Mouse (Mus musculus) embryonic fibroblast, embryonic 13.5 days (primary cell): Measurements from ENCODE around the gene Tango6. TPM values are rescaled to one million over a fixed set of nuclear protein-coding genes. Genes with fewer than 3 reads are reported as not detected.

Experiments used
- H3K27ac ChIP-seq: 2 replicates; pipeline ENCODE4 v1.5.1; 2012; ENCODE audit warnings: low read length, control low read depth, inconsistent platforms; ENCODE audit not compliant: insufficient read depth
- H3K4me1 ChIP-seq: 2 replicates; pipeline ENCODE4 v1.6.1; 2011; ENCODE audit warnings: low read length; ENCODE audit not compliant: control insufficient read depth, insufficient read depth
- H3K4me3 ChIP-seq: 2 replicates; pipeline ENCODE4 v1.5.1; 2011; ENCODE audit warnings: mild to moderate bottlenecking, control low read depth, low read length; ENCODE audit not compliant: insufficient read depth
- CTCF ChIP-seq: IDR thresholded peaks from 2 replicates; pipeline ENCODE4 v1.5.1; 2011; ENCODE audit warnings: mild to moderate bottlenecking, control low read depth, low read length, moderate library complexity, borderline replicate concordance; ENCODE audit not compliant: insufficient read depth
- POLR2A ChIP-seq: IDR thresholded peaks from 2 replicates; pipeline ENCODE4 v1.6.1; 2011; ENCODE audit warnings: low read depth, mild to moderate bottlenecking, control low read depth, low read length, moderate library complexity
- polyA plus RNA-seq: library from polyadenylated mRNA; stranded (reverse); fragments of >200 nt; gene quantifications from 2 replicates; pipeline ENCODE4 v1.2.4, GENCODE M21; 2011; ENCODE audit warnings: low read depth; ENCODE audit not compliant: missing spikeins, insufficient read length

Tango6 gene
- polyA plus RNA-seq, 1 experiment, result 7.2 TPM

GRCm38 (mm10) chr8:106646153-106646552, 36.7 kb upstream of the Tango6 start:
- H3K27ac ChIP-seq, result no peak overlapping the region
- H3K4me3 ChIP-seq, result no peak overlapping the region
- TF ChIP-seq CTCF (no peak), POLR2A (no peak)
- H3K4me1 ChIP-seq, result no peaks in the 10 kb centered on the region

DNA sequence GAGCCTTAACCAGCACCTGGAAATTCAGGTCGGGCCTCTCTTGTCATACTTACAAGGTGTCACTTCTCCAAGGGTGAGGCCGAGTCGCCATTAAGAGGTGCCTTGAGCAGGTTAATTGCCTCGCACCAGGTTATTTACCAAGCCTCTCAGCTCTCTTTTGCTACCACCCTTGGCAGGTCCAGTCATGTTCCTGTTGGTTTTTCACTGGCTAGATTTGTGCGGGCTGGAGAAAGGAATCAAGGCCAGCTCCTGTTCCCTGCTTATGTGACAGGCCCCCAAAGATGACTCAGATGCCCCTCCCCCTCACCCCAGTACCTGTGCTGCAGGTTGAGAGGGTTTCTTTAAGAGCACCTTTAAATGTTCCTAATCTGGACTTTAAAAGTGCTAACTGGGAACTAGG, 36.1 kb upstream of the Tango6 start:
- H3K4me3 ChIP-seq, result no peak overlapping the region
- H3K4me1 ChIP-seq, result no peaks in the 10 kb centered on the region
- H3K27ac ChIP-seq, result no peak overlapping the region
- no peak for TF ChIP-seq CTCF
- TF ChIP-seq POLR2A, result no peak

DNA sequence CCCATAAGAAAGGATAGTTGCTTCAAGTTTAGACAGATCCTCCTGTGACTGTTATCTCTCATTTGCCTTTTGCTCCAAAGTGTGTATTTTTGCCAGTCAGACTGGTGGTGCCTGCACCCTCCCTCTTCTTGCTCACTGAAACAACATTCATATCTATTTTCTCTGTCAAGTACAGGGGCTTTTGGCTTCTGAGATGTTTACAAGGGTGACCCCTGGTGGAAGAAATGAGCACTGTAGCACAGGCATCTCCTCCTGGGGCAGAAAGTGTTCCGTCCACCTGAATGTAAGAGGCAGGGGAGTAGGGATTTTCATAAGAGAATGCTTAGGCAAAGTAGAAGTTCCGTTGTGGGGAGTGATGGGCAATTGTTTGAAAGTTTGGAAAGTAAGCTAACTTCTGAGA, 35.5 kb upstream of the Tango6 start:
- Histone ChIP-seq H3K4me1 (no peaks in the 10 kb centered on the region), H3K4me3 (no peak overlapping the region), H3K27ac (no peak overlapping the region)
- TF ChIP-seq CTCF (peak; percentile 30; the same call in 1 of the 2 replicates), POLR2A (no peak)

DNA sequence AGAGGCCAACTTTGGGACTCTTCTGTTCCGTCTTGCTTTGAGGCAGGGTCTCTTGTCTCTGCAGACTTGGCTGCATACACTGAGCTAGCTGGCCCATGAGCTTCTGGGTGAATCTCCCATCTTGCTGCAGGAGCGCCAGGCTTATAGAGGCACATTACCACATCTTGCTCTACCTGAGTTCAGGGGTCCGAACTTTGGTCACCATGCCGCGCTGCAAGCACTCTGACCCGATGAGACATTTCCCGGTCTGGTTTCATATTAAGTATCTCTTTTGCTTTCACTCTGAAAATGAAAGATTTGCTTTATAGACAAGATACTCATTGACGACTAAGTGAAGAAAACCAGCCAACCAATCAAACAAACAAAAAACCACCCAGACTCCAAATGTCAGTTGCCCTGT, 34.4 kb upstream of the Tango6 start:
- TF ChIP-seq POLR2A (no peak), CTCF (no peak)
- no peaks in the 10 kb centered on the region for H3K4me1 ChIP-seq
- H3K27ac ChIP-seq, result no peak overlapping the region
- no peak overlapping the region for H3K4me3 ChIP-seq

DNA sequence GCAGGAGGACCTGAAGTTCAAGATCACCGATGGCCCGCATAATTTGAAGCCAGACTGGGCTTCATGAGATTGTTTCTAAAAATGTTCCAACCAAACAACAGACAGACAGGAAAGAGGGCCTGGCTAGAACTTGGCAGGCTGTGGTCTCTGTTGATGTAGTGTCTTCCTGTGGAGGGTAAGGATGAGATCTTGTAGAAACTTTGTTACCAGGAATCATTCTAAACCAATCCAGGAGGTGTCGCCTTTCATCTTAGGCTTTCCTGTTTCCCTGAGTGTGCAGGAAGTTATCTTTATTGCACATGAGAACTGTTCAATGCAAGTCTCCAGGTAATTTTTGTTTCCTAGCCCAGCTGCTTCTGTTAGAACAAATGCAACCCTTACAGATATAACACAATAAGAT, 30.9 kb upstream of the Tango6 start:
- H3K4me3 ChIP-seq, result no peak overlapping the region
- no peak overlapping the region for H3K27ac ChIP-seq
- no peaks in the 10 kb centered on the region; the same call in 1 of the 2 replicates for H3K4me1 ChIP-seq
- no peak for TF ChIP-seq CTCF
- TF ChIP-seq POLR2A, result no peak

DNA sequence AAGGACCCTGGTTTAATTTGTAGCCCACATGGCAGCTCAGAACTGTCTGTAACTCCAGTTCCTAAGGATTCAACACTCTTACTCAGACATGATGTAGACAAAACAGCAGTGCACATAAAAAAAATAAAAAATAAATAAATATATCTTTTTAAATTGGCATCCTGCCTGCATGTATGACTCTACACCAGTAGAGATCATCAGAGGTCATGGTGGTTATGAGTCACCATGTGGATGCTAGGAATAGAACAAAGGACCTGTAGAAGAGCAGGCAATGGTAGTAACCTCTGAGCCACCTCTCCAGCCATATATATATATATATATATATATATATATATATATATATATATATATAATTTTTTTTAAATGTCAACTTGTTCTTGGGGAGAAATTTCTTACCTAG, 26.8 kb upstream of the Tango6 start:
- Histone ChIP-seq H3K4me1 (no peaks in the 10 kb centered on the region; the same call in 1 of the 2 replicates), H3K27ac (no peak overlapping the region), H3K4me3 (no peak overlapping the region)
- TF ChIP-seq POLR2A, result no peak
- no peak for TF ChIP-seq CTCF

GRCm38 (mm10) chr8:106672786-106673185, 10.1 kb upstream of the Tango6 start:
- no peak for TF ChIP-seq CTCF
- Histone ChIP-seq H3K4me3 (no peak overlapping the region), H3K4me1 (no peaks in the 10 kb centered on the region), H3K27ac (no peak overlapping the region)

- no peaks in the 10 kb centered on the region for H3K4me1 ChIP-seq
- H3K27ac ChIP-seq, result no peak overlapping the region
- no peak overlapping the region for H3K4me3 ChIP-seq
- no peak for TF ChIP-seq CTCF
- TF ChIP-seq POLR2A, result no peak
These were observed 8.6 kb upstream of the Tango6 start for GRCm38 (mm10) chr8:106674318-106674717.

GRCm38 (mm10) chr8:106674894-106675293, 8.0 kb upstream of the Tango6 start:
- H3K4me1 ChIP-seq, result no peaks in the 10 kb centered on the region
- TF ChIP-seq POLR2A (no peak), CTCF (no peak)
- H3K4me3 ChIP-seq, result no peak overlapping the region
- H3K27ac ChIP-seq, result no peak overlapping the region

GRCm38 (mm10) chr8:106684387-106684786, 1.5 kb downstream of the Tango6 start:
- no peaks in the 10 kb centered on the region for H3K4me1 ChIP-seq
- H3K4me3 ChIP-seq, result no peak overlapping the region
- no peak overlapping the region for H3K27ac ChIP-seq
- no peak for TF ChIP-seq POLR2A
- TF ChIP-seq CTCF, result no peak

GRCm38 (mm10) chr8:106687479-106687878, 4.6 kb downstream of the Tango6 start:
- no peak for TF ChIP-seq POLR2A
- 0 out of 2 replicates have a peak, but pooled peaks have one; percentile 4 for TF ChIP-seq CTCF
- H3K4me1 ChIP-seq, result no peaks in the 10 kb centered on the region
- no peak overlapping the region for H3K27ac ChIP-seq
- H3K4me3 ChIP-seq, result no peak overlapping the region
